Mouse (Mus musculus): ENCODE measurements around the gene H60b.
"Not testable (repeated sequence)": the region's sequence is repeated elsewhere in the genome, so short reads cannot be mapped to it uniquely, and the experiment has no call there.

The H60b gene

GRCm38 (mm10) chr10:22158310-22158999 lies at the start of gene H60b, which contains the start of gene Raet1e:
Gene H60b, plus strand, starts transcription at chr10:22158586.
Gene Raet1e, plus strand, starts transcription at chr10:22158569.
- DNase-seq: peak; percentile 79

- peak; percentile 87 for DNase-seq
These were observed 17.6 kb upstream of the H60b start for GRCm38 (mm10) chr10:22140665-22141280.

GRCm38 (mm10) chr10:22142194-22142593 lies 16.2 kb upstream of the H60b start:
- peak; percentile 63 for DNase-seq

GRCm38 (mm10) chr10:22142926-22143325 lies 15.5 kb upstream of the H60b start:
- no peak for DNase-seq

GRCm38 (mm10) chr10:22148441-22149072 lies 9.8 kb upstream of the H60b start:
- DNase-seq: peak; percentile 80

- peak; percentile 61 for DNase-seq
These were observed 9.2 kb upstream of the H60b start, which contains the start of gene E030030I06Rik for GRCm38 (mm10) chr10:22149073-22149690. Gene E030030I06Rik, minus strand, starts transcription at chr10:22149270.

- peak; percentile 39 for DNase-seq
These were observed 8.5 kb upstream of the H60b start for GRCm38 (mm10) chr10:22149691-22150465.

- peak; percentile 53 for DNase-seq
These were observed 7.8 kb upstream of the H60b start for GRCm38 (mm10) chr10:22150593-22150992.

- DNase-seq: peak; percentile 52
These were observed 7.1 kb upstream of the H60b start for GRCm38 (mm10) chr10:22151056-22151862.

GRCm38 (mm10) chr10:22151863-22152640 lies 6.3 kb upstream of the H60b start:
- peak; percentile 32 for DNase-seq

- DNase-seq: not testable (repeated sequence)
These were observed 5.2 kb upstream of the H60b start for GRCm38 (mm10) chr10:22153147-22153690.

GRCm38 (mm10) chr10:22154127-22154526 lies 4.3 kb upstream of the H60b start:
- peak; percentile 51 for DNase-seq

- DNase-seq: no peak
These were observed 3.3 kb upstream of the H60b start for GRCm38 (mm10) chr10:22154871-22155799.

- peak; percentile 35 for DNase-seq
These were observed 760 bp downstream of the H60b start for GRCm38 (mm10) chr10:22159131-22159561.

- no peak for DNase-seq
These were observed 1.3 kb downstream of the H60b start for GRCm38 (mm10) chr10:22159581-22160140.

- not testable (repeated sequence) for DNase-seq
These were observed 4.9 kb downstream of the H60b start for GRCm38 (mm10) chr10:22163279-22163678.

GRCm38 (mm10) chr10:22163705-22164583 lies 5.6 kb downstream of the H60b start:
- peak; percentile 71 for DNase-seq

Data from retina, postnatal 1 day (tissue).